Mouse (Mus musculus) liver, postnatal 0 days (tissue): ENCODE measurements at regions not wholly inside any gene's neighbourhood (a gene's known extent, or its start where the extent isn't known, plus 50 kb on each side); places are given as distances from the start of the nearest gene placed in this dataset.

ENCODE experiments used
- ATAC-seq: fragments of 200-750 bp; cut with Nextera tagmentation; 2 replicates; pipeline ENCODE4 v1.8.0; 2017; ENCODE audit warnings: mild to moderate bottlenecking, moderate library complexity
- DNase-seq: peaks from one replicate; pipeline ENCODE4 v3.0.0-alpha.2; 2016
- H3K27ac ChIP-seq: fragments of 300-500 bp; sonication (generic); 2 replicates; pipeline ENCODE4 v1.5.1; 2014; ENCODE audit warnings: antibody characterized with exemption, moderate library complexity, mild to moderate bottlenecking, low read depth
- H3K27me3 ChIP-seq: fragments of 300-500 bp; sonication (generic); 2 replicates; pipeline ENCODE4 v1.6.1; 2014; ENCODE audit warnings: low read length, control low read depth, mixed read lengths; ENCODE audit not compliant: insufficient read depth
- H3K36me3 ChIP-seq: fragments of 300-500 bp; sonication (generic); replicated peaks from 2 replicates; pipeline ENCODE4 v1.6.1; 2014; ENCODE audit warnings: mild to moderate bottlenecking, control low read depth, low read length, moderate library complexity, mixed read lengths; ENCODE audit not compliant: insufficient read depth
- H3K4me1 ChIP-seq: fragments of 300-500 bp; sonication (generic); 2 replicates; pipeline ENCODE4 v1.6.1; 2014; ENCODE audit warnings: antibody characterized with exemption, mild to moderate bottlenecking, control low read depth; ENCODE audit not compliant: insufficient read depth
- H3K4me2 ChIP-seq: fragments of 300-500 bp; sonication (generic); 2 replicates; pipeline ENCODE4 v1.6.1; 2014; ENCODE audit warnings: low read depth, mild to moderate bottlenecking, low read length, moderate library complexity, mixed read lengths
- H3K4me3 ChIP-seq: fragments of 300-500 bp; sonication (generic); 2 replicates; pipeline ENCODE4 v1.5.1; 2014; ENCODE audit warnings: low read depth, low read length
- H3K9ac ChIP-seq: fragments of 300-500 bp; sonication (generic); replicated peaks from 2 replicates; pipeline ENCODE4 v1.6.1; 2014; ENCODE audit warnings: mild to moderate bottlenecking, moderate library complexity
- H3K9me3 ChIP-seq: fragments of 300-500 bp; sonication (generic); 2 replicates; pipeline ENCODE4 v1.6.1; 2016; ENCODE audit warnings: mild to moderate bottlenecking, control low read depth, low read length, mixed read lengths
- CTCF ChIP-seq: sonication (generic); IDR thresholded peaks from 2 replicates; pipeline ENCODE4 v1.5.1; 2016; ENCODE audit warnings: antibody characterized with exemption, low read depth
- EP300 ChIP-seq: IDR thresholded peaks from 2 replicates; pipeline ENCODE4 v1.6.1; 2016; ENCODE audit warnings: antibody characterized with exemption, low read depth, mild to moderate bottlenecking
- WGBS: fragments of 180-500 bp; shearing (Covaris S2); extraction: QIAGEN DNeasy Blood & Tissue Kit; methylation state at CpG from one replicate; pipeline ENCODE4 v1.1.7; 2014; ENCODE audit not compliant: insufficient replicate concordance; 5-methylcytosine and 5-hydroxymethylcytosine counted together

DNA sequence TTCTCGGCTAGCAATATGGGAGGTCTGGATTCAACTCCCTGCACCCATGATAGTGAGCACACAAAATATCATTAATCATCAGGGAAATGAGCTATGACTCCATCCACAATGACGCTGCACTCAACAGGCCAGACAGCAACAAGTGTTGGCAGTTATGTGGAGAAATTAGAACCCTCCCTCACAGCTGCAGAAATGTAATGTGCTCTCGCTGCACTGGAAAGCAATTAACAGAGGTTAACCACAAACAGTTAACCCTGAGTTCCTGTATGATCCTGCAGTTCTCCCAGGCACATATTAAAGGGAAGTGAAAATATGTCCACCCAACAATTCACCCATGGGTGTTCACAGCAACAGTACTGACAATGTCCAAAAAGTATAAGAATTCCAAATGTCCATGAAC lies 54.0 kb upstream of the Jade2 start:
- TF ChIP-seq EP300: no peak
- TF ChIP-seq CTCF: no peak
- Histone ChIP-seq H3K4me3 (no peak overlapping the region), H3K36me3 (no peaks in the 10 kb centered on the region), H3K9me3 (no peaks in the 10 kb centered on the region), H3K27me3 (no peaks in the 10 kb centered on the region), H3K4me2 (no peak overlapping the region), H3K4me1 (peaks cover 13% of the 10 kb centered on the region), H3K27ac (no peak overlapping the region), H3K9ac (no peak overlapping the region)
- DNase-seq (no peak), ATAC-seq (no peak)
- 31% methylated on average over 3 of the region's 3 CpGs for WGBS

DNA sequence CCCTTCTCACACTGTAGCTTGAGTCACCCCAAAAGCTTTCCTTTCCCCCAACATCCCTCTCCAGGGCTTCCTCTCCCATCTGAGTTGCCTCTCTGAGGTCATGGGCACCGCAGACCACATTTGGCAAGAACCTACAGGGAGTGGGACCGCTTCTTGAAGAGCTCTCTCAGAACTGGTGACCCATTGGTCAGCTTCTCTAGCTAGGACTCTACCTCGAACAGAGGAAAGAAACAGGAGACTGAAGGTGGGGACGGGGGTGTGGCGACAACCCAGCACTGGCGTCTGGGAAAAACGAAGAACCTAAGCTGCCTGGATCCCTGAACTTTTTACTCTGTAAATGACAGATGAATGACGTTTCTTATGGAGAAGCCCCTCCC lies 51.8 kb upstream of the Cdkn2aipnl start:
- H3K9me3 ChIP-seq: no peaks in the 10 kb centered on the region
- peak overlapping the region; percentile 99 for H3K27ac ChIP-seq
- peak overlapping the region; percentile 26; the same call in 1 of the 2 replicates for H3K9ac ChIP-seq
- H3K27me3 ChIP-seq: no peaks in the 10 kb centered on the region
- H3K4me3 ChIP-seq: peak overlapping the region; percentile 51; the same call in 1 of the 2 replicates
- ATAC-seq: no peak
- H3K36me3 ChIP-seq: no peaks in the 10 kb centered on the region
- DNase-seq: no peak
- no peak for TF ChIP-seq EP300
- no peak for TF ChIP-seq CTCF
- H3K4me1 ChIP-seq: peaks cover 21% of the 10 kb centered on the region
- H3K4me2 ChIP-seq: peak overlapping the region; percentile 80
- 22% methylated on average over 8 of the region's 8 CpGs for WGBS

- Histone ChIP-seq H3K27ac (peak overlapping the region; percentile 99), H3K9ac (peak overlapping the region; percentile 77), H3K27me3 (no peaks in the 10 kb centered on the region), H3K4me2 (peak overlapping the region; percentile 80), H3K36me3 (no peaks in the 10 kb centered on the region), H3K4me1 (peaks cover 22% of the 10 kb centered on the region), H3K9me3 (no peaks in the 10 kb centered on the region), H3K4me3 (peak overlapping the region; percentile 51)
- no peak for TF ChIP-seq CTCF
- TF ChIP-seq EP300: peak; percentile 92
- WGBS: under 1% methylated on average over 28 of the region's 29 CpGs
- ATAC-seq (peak; percentile 94), DNase-seq (peak; percentile 94)
Observed at GRCm38 (mm10) chr11:51916033-51916929, 51.2 kb upstream of the Cdkn2aipnl start.
